Mouse (Mus musculus) T-helper 1 cell (primary cell): ENCODE data around the gene Rnf41.

Experiments used
- in situ Hi-C: fragments of 300-600 bp; cut with MboI, MseI; formaldehyde crosslinking; loops from one replicate; pipeline ENCODE4 v1.15.1; 2025; ENCODE audit warnings: high pct_unique_total_duplicates

Gene Rnf41

GRCm38 (mm10) chr10:128474366-128474765 is 62.9 kb downstream of the Rnf41 start:
- in situ Hi-C loops = no loop called here

DNA sequence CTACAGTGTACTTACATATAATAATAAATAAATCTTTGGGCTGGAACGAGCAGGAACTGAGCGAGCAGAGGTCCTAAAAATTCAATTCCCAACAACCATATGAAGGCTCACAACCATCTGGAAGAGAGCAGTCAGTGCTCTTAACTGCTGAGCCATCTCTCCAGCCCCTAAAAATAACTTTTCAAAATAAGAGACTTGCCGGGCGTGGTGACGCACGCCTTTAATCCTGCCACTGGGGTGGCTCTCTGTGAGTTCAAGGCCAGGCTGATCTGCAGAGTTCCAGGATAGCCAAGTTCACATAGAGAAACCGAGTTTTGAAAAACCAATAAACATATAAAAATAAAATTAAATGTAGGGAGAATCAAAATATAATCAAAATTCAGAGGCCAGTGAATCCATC is 74.9 kb downstream of the Rnf41 start:
- in situ Hi-C loops = no loop called here

DNA sequence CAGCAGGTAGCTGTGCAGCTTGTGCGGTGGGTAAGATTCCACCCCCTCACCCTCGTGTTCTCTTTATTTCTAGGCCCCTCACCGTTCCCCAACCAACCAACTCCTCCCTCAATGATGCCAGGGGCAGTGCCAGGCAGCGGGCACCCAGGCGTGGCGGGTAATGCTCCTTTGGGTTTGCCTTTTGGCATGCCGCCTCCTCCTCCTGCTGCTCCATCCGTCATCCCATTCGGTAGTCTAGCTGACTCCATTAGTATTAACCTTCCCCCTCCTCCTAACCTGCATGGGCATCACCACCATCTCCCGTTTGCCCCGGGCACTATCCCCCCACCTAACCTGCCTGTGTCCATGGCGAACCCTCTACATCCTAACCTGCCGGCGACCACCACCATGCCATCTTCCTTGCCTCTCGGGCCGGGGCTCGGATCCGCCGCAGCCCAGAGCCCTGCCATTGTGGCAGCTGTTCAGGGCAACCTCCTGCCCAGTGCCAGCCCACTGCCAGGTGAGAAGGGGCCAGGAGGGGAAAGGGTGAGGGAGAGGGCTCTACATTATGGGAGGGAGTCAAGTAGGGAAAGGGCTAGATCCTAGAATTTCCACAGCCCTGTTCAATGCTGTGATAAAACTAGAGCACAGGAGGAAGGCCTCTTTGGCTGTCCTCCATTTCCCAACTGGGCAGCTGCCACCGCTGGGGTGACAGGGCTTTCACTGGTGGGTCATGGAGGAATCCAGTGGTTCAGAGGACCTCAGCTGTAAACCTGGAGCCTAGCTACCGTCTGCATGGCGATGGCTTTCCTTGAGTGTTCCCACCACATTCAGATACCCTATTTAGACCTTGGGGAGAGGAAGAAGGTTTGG is 76.6 kb downstream of the Rnf41 start:
- in situ Hi-C loops = no loop called here

- in situ Hi-C loops = no loop called here
These were observed 77.3 kb downstream of the Rnf41 start for GRCm38 (mm10) chr10:128488776-128489175.

DNA sequence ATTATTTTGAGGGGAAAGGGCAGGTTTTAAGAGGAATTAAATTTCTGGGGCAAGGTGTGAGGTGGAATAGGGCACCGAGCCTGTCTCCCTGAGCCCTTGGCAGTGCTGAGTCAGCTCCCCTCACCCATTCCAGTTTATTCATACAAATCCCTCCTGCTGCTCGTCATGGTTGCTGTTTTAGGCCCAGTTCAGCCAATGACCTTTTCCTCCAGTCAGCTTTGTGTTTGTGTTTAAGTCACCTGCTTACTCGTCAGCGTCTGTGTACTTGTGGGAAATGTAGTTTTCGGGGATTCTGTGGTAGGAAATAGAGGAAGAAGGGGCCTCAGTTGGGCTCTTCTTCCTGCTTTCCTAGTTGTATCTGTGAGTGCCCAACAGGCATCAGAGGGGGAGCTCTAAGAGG is 77.9 kb downstream of the Rnf41 start:
- in situ Hi-C loops = no loop called here

DNA sequence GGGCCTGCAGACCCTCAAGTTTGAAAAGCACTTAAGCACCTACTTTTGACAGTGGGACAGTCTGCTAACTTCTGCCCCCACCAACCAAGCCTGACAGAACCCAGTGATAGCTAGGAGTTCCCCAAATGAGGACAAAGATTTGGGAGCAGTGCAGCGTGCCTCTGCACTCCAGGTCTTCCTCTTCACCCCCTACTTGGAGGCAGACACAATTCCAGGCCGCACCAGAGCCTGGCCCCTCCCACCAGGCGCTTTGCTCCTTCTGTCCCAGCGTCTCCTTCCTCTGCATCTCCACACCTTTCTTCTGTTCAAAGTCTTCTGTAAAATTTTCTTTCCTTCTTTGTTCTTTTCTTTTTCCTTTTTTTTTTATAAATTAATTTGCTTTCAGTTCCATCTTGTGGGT is 78.3 kb downstream of the Rnf41 start:
- in situ Hi-C loops = no loop called here

DNA sequence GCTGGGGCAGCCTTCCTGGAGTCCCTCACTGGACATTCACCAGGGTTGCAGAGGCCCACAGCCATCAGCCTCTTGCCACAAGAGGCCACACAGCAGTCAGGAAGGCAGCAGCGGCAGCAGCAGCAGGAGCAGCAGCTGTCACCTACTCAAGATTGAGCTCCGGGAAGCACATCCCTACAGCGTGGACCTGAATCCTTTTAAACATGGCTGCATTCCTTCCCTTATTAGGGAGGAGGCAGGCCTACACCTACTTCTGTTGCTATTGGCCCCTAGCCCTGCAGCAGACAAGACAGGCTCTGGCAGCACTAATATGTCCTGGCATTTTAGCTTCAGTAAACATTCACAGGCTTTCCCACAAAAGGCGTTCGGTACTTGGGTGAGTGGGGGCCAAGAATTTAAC is 78.8 kb downstream of the Rnf41 start:
- in situ Hi-C loops = no loop called here

GRCm38 (mm10) chr10:128490912-128491311 is 79.5 kb downstream of the Rnf41 start:
- in situ Hi-C loops = no loop called here
